Mouse (Mus musculus): ENCODE measurements around the gene Fam240a. TPM values are rescaled to one million over a fixed set of nuclear protein-coding genes. Genes with fewer than 3 reads are reported as not detected.

Fam240a gene
- not detected in 2 replicates for polyA plus RNA-seq (2015; fragmentation: Nextera tagmentation; extraction: Ambion mirVana)

DNA sequence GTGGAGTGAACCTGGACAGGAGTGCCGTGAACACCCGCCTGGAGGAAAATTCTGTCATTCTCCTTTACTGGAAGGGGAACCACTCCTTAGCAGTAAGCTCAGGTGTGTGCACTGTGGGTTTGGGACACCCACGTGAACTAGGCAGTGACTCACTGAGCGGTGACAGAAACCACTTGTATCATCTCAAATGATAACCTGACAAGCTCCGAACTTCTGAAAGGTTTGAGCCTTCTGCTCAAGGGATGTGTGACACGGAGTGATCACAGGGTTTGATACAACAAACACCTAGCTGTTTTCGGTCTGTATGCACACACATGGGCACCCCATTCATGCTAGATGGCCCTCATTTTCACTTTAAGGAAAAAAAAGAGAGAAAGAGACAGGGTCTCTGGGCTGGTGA lies at the start of gene Fam240a:
TSS of gene Fam240a (minus strand) at position 76 of the 400 bp plus-strand sequence.
- Histone ChIP-seq H3K4me1 (peaks cover 27% of the 10 kb centered on the region), H3K36me3 (no peaks in the 10 kb centered on the region), H3K9me3 (replicated peaks) (no peaks in the 10 kb centered on the region), H3K27me3 (no peaks in the 10 kb centered on the region), H3K9ac (no peak within 1 kb of the TSS), H3K4me3 (replicated peaks) (no peak within 1 kb of the TSS), H3K27ac (replicated peaks) (no peak within 1 kb of the TSS; the same call in 1 of the 2 replicates), H3K4me2 (replicated peaks) (no peak within 1 kb of the TSS)
- WGBS: 79% methylated on average over 7 of the region's 7 CpGs
- no peak for ATAC-seq (ENCODE audit: insufficient number of reproducible peaks, low FRiP score, low TSS enrichment, low read depth)

- Histone ChIP-seq H3K27ac (replicated peaks) (no peak overlapping the region), H3K4me2 (replicated peaks) (no peak overlapping the region), H3K36me3 (no peaks in the 10 kb centered on the region), H3K27me3 (no peaks in the 10 kb centered on the region), H3K4me3 (replicated peaks) (no peak overlapping the region), H3K4me1 (no peaks in the 10 kb centered on the region), H3K9ac (no peak overlapping the region), H3K9me3 (replicated peaks) (no peaks in the 10 kb centered on the region)
- WGBS: 38% methylated on average over 2 of the region's 2 CpGs
- no peak for ATAC-seq (ENCODE audit: insufficient number of reproducible peaks, low FRiP score, low TSS enrichment, low read depth)
These were observed 49.2 kb upstream of the Fam240a start for GRCm38 (mm10) chr9:110965910-110966231.

DNA sequence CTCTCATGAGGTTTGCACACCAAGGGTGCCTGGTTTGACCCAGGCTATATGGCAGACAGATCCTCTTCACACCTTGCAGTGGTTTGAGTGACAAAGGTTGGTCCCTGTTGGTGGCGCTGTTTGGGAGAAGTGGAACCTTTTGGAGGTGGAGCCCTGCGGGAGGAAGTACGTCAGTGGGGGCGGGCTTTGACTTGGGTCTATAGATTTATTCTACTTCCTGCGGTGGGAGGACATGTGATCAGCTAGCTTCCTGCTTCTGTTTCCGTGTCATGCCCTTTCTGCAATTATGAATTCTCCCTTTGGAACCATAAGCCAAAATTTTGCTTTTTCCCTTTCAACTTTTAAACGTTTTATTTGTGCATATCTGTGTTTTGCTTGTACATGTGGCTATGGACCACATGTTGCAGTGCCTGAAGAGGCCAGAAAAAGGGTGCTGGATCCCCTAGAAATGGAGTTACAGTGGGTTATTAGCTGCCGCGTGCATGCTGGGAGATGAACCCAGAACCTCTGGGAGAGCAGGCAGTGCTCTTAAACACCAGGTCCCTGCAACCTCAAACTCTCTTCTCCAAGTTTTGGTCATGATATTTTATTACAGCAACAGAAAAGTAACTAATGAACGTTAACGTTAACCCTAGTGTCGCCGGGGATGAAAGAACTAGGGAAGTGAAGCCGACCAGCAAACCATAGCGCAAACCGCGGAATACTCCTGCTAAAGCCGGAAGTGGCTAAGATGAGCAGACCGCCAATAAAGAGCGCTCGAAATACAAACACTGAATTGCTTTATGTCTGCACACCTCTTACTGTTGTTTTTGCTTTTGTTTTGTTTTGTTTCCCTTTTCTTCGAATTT lies 48.6 kb upstream of the Fam240a start:
- Histone ChIP-seq H3K27me3 (no peaks in the 10 kb centered on the region), H3K27ac (replicated peaks) (no peak overlapping the region), H3K4me3 (replicated peaks) (no peak overlapping the region), H3K36me3 (no peaks in the 10 kb centered on the region), H3K4me2 (replicated peaks) (no peak overlapping the region), H3K9me3 (replicated peaks) (no peaks in the 10 kb centered on the region), H3K4me1 (no peaks in the 10 kb centered on the region), H3K9ac (no peak overlapping the region)
- 83% methylated on average over 22 of the region's 22 CpGs for WGBS
- ATAC-seq (ENCODE audit: insufficient number of reproducible peaks, low FRiP score, low TSS enrichment, low read depth): no peak

DNA sequence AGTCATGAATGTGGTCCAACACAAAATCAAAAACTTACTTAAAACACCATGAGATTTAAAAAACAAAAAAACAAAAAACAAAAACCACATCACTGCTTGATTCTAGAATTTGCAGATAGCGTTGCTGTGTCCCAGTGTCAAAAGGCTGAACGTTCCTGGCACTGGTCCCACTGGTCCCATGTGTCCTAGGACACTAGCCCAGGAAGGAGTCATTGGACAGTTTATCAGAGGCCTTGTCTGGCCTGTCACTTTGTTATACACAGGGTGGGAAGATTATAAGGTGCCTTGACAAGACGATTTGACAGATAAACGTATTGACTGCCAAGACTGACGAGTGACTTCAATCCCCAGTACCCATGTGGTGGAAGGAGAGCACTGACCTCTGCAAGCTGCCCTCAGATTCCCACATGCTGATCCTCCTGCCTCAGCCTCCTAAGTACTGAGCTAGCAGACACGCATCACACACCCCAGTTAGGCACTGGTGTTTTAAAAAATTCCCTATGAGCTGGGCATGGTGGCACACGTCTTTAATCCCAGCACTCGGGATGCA lies 47.0 kb upstream of the Fam240a start:
- no peak overlapping the region for H3K4me3 ChIP-seq (replicated peaks)
- H3K27me3 ChIP-seq: no peaks in the 10 kb centered on the region
- H3K9ac ChIP-seq: no peak overlapping the region
- no peak for ATAC-seq (ENCODE audit: insufficient number of reproducible peaks, low FRiP score, low TSS enrichment, low read depth)
- no peaks in the 10 kb centered on the region for H3K9me3 ChIP-seq (replicated peaks)
- H3K4me1 ChIP-seq: no peaks in the 10 kb centered on the region
- H3K27ac ChIP-seq (replicated peaks): no peak overlapping the region
- WGBS: 89% methylated on average over 8 of the region's 8 CpGs
- H3K4me2 ChIP-seq (replicated peaks): no peak overlapping the region
- H3K36me3 ChIP-seq: no peaks in the 10 kb centered on the region

GRCm38 (mm10) chr9:110961386-110961785 lies 44.7 kb upstream of the Fam240a start:
- no peak overlapping the region for H3K27ac ChIP-seq (replicated peaks)
- no peak overlapping the region for H3K9ac ChIP-seq
- no peak overlapping the region for H3K4me2 ChIP-seq (replicated peaks)
- H3K9me3 ChIP-seq (replicated peaks): no peaks in the 10 kb centered on the region
- H3K27me3 ChIP-seq: no peaks in the 10 kb centered on the region
- no peaks in the 10 kb centered on the region for H3K4me1 ChIP-seq
- no peak for ATAC-seq (ENCODE audit: insufficient number of reproducible peaks, low FRiP score, low TSS enrichment, low read depth)
- WGBS: 98% methylated on average over 8 of the region's 8 CpGs
- H3K4me3 ChIP-seq (replicated peaks): no peak overlapping the region
- H3K36me3 ChIP-seq: no peaks in the 10 kb centered on the region

GRCm38 (mm10) chr9:110960230-110961149 lies 43.8 kb upstream of the Fam240a start:
- Histone ChIP-seq H3K27me3 (peaks cover 6% of the 10 kb centered on the region), H3K4me2 (replicated peaks) (no peak overlapping the region), H3K9ac (no peak overlapping the region), H3K9me3 (replicated peaks) (no peaks in the 10 kb centered on the region), H3K4me1 (no peaks in the 10 kb centered on the region), H3K36me3 (no peaks in the 10 kb centered on the region), H3K4me3 (replicated peaks) (no peak overlapping the region), H3K27ac (replicated peaks) (no peak overlapping the region)
- ATAC-seq (ENCODE audit: insufficient number of reproducible peaks, low FRiP score, low TSS enrichment, low read depth): no peak
- 81% methylated on average over 13 of the region's 13 CpGs for WGBS

GRCm38 (mm10) chr9:110959669-110960068 lies 43.0 kb upstream of the Fam240a start:
- no peaks in the 10 kb centered on the region for H3K9me3 ChIP-seq (replicated peaks)
- H3K4me1 ChIP-seq: no peaks in the 10 kb centered on the region
- no peak overlapping the region for H3K27ac ChIP-seq (replicated peaks)
- WGBS: 82% methylated on average over 5 of the region's 5 CpGs
- ATAC-seq (ENCODE audit: insufficient number of reproducible peaks, low FRiP score, low TSS enrichment, low read depth): no peak
- peaks cover 14% of the 10 kb centered on the region for H3K27me3 ChIP-seq
- no peak overlapping the region for H3K9ac ChIP-seq
- no peak overlapping the region for H3K4me3 ChIP-seq (replicated peaks)
- no peaks in the 10 kb centered on the region for H3K36me3 ChIP-seq
- H3K4me2 ChIP-seq (replicated peaks): no peak overlapping the region

DNA sequence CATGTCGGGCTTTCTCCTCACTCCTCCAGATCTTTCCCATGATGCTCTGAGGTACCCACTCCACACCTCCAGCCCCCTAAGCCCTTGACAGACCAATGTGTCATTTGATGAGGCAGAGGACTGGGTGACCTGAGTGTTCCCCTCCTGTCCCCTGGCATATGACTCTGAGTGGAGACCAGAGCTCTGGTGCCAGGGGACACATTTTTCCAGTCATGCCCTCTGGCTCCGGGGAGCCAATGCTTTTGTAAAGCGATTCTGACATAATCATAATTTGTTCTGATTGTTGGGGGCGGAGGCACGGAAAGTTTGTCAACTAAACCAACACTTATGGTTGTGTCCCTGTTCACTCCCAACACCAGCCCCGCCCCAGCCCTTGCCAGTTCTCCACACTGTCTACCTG lies 39.3 kb upstream of the Fam240a start:
- no peak for ATAC-seq (ENCODE audit: insufficient number of reproducible peaks, low FRiP score, low TSS enrichment, low read depth)
- H3K4me3 ChIP-seq (replicated peaks): no peak overlapping the region
- H3K4me1 ChIP-seq: peaks cover 12% of the 10 kb centered on the region
- H3K27me3 ChIP-seq: peaks cover 33% of the 10 kb centered on the region
- no peak overlapping the region for H3K9ac ChIP-seq
- H3K4me2 ChIP-seq (replicated peaks): no peak overlapping the region
- 71% methylated on average over 6 of the region's 6 CpGs for WGBS
- no peak overlapping the region for H3K27ac ChIP-seq (replicated peaks)
- no peaks in the 10 kb centered on the region for H3K9me3 ChIP-seq (replicated peaks)
- no peaks in the 10 kb centered on the region for H3K36me3 ChIP-seq

DNA sequence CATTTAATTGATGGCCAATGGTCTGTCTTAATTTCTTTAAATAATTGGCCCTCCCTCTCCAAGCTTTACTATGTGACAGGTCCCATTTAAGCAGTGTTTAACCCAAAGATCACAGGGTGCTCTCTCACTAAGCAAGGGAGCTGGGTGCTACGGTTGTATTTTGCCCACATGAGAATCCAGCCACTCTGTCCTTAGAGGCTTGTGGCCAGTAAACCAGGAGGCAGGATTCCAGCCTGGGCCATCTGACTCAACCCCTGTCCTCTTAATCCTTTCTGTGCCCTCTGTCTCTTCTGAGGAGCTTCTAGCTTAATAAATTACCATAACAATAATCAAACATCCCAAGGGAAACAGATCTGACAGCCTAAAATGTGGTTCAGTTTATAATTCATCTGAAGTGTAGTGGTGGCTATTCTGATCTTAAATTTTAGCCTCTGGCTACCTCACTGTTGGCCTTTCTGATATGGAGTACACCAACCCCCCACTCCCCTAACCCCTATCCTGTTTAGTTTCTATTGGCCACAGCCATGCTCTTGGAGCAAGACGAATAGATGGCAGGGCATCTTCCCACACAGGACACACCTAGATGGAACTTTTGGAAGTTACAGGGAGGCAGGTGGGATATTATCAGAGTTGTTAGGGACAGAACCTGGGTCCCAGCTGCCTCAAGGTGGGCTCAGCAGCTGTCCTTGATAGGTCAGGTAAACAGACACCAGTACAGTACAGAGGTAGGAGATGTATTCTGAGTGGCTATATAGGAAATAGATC lies 38.2 kb upstream of the Fam240a start:
- Histone ChIP-seq H3K4me1 (peaks cover 12% of the 10 kb centered on the region), H3K27me3 (peaks cover 34% of the 10 kb centered on the region), H3K36me3 (no peaks in the 10 kb centered on the region), H3K9me3 (replicated peaks) (no peaks in the 10 kb centered on the region), H3K9ac (no peak overlapping the region), H3K4me2 (replicated peaks) (no peak overlapping the region; the same call in 1 of the 2 replicates), H3K4me3 (replicated peaks) (no peak overlapping the region), H3K27ac (replicated peaks) (no peak overlapping the region)
- no peak for ATAC-seq (ENCODE audit: insufficient number of reproducible peaks, low FRiP score, low TSS enrichment, low read depth)
- 42% methylated on average over 2 of the region's 2 CpGs for WGBS

GRCm38 (mm10) chr9:110953550-110954461 lies 37.1 kb upstream of the Fam240a start:
- Histone ChIP-seq H3K27me3 (peaks cover 34% of the 10 kb centered on the region), H3K9me3 (replicated peaks) (no peaks in the 10 kb centered on the region), H3K36me3 (no peaks in the 10 kb centered on the region), H3K4me2 (replicated peaks) (peak overlapping the region; percentile 97), H3K9ac (peak overlapping the region; percentile 37), H3K27ac (replicated peaks) (no peak overlapping the region), H3K4me3 (replicated peaks) (peak overlapping the region; percentile 56), H3K4me1 (peaks cover 12% of the 10 kb centered on the region)
- WGBS: 2% methylated on average over 44 of the region's 44 CpGs
- peak; percentile 37; the same call in 1 of the 2 replicates for ATAC-seq (ENCODE audit: insufficient number of reproducible peaks, low FRiP score, low TSS enrichment, low read depth)

Measured in embryonic facial prominence, embryonic 15.5 days (tissue).